Mouse (Mus musculus) brain, embryonic 14.5 days (tissue): ENCODE results near the gene Cycs. TPM values are rescaled to one million over a fixed set of nuclear protein-coding genes. Genes with fewer than 3 reads are reported as not detected.

Experiments used
- DNase-seq: peaks from one replicate; pipeline ENCODE4 v3.0.0-alpha.2; 2011; ENCODE audit warnings: low read depth
- CTCF ChIP-seq: fragments of 200-500 bp; IDR thresholded peaks from 2 replicates; pipeline ENCODE4 v1.5.1; 2012; ENCODE audit warnings: inconsistent platforms, mild to moderate bottlenecking, moderate library complexity, borderline replicate concordance; ENCODE audit not compliant: insufficient read depth, insufficient read length; ENCODE audit errors: extremely low read depth
- POLR2A ChIP-seq: fragments of 200-500 bp; IDR thresholded peaks from 2 replicates; pipeline ENCODE4 v1.6.1; 2012; ENCODE audit warnings: mild to moderate bottlenecking, inconsistent platforms, borderline replicate concordance; ENCODE audit not compliant: poor library complexity, insufficient read depth, insufficient read length, severe bottlenecking; ENCODE audit errors: extremely low read depth
- polyA plus RNA-seq: library from polyadenylated mRNA; depleted of rRNA; stranded (reverse); fragments of >200 nt; gene quantifications from 2 replicates; pipeline ENCODE4 v1.2.3, GENCODE M21; 2012

Gene Cycs
- polyA plus RNA-seq, 1 experiment = 41.3 TPM

DNA sequence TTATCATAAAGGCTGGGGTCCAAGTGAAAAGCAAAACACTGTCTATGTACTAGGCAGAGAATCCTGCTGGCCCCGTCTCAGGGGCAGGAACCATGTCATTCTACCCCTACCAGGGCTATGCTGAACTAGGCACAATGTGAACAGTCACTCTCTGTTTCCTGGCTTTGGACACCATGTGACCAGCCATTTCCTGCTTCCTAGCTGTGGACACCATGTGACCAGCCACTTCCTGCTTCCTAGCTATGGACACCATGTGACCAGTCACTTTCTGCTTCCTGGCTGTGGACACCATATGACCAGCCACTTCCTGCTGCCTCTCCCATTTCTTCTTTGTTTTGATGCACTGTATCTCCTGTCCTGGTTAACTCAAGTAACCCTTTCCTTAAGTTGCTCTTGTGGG lies 23.8 kb downstream of the Cycs start:
- no peak for DNase-seq
- no peak for TF ChIP-seq POLR2A
- no peak for TF ChIP-seq CTCF

- TF ChIP-seq POLR2A = no peak
- TF ChIP-seq CTCF = no peak
- no peak for DNase-seq
Observed at GRCm38 (mm10) chr6:50539641-50540040, 26.7 kb downstream of the Cycs start.

GRCm38 (mm10) chr6:50536461-50536892 lies 29.9 kb downstream of the Cycs start:
- DNase-seq = peak; percentile 95
- TF ChIP-seq POLR2A = no peak
- peak; percentile 90 for TF ChIP-seq CTCF

- TF ChIP-seq POLR2A (no peak), CTCF (no peak)
- DNase-seq = no peak
Observed at GRCm38 (mm10) chr6:50535346-50535745, 31.0 kb downstream of the Cycs start.

- TF ChIP-seq CTCF = no peak
- no peak for TF ChIP-seq POLR2A
- peak; percentile 20 for DNase-seq
Observed at GRCm38 (mm10) chr6:50531920-50532319, 34.4 kb downstream of the Cycs start.

GRCm38 (mm10) chr6:50531003-50531402 lies 35.3 kb downstream of the Cycs start:
- TF ChIP-seq CTCF (no peak), POLR2A (no peak)
- no peak for DNase-seq

- DNase-seq = no peak
Observed at GRCm38 (mm10) chr6:50529194-50529593, 37.1 kb downstream of the Cycs start.

DNA sequence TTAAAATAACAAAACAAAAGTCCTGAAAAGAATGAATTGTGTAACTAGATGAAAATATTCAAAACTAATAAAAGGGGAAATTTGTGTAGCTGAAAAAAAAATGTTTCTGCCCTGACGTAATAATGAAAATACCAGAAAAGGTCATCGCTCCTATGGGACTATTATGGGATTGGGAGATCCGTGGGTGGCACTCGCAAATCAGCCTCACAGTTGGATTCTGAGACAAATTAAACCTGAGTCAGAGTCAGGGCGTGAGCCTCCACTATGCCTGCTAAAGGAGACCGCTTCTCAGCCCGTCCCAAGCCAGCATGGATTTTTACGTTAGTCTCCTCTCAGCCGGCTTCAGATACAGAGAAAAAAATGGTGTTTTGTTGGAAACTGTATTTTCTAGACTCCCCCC lies 38.9 kb downstream of the Cycs start:
- DNase-seq = no peak
- TF ChIP-seq POLR2A (no peak), CTCF (no peak)

More at GRCm38 (mm10) chr6:50529194-50529593, 37.1 kb downstream of the Cycs start:
- TF ChIP-seq POLR2A (no peak), CTCF (no peak)

DNA sequence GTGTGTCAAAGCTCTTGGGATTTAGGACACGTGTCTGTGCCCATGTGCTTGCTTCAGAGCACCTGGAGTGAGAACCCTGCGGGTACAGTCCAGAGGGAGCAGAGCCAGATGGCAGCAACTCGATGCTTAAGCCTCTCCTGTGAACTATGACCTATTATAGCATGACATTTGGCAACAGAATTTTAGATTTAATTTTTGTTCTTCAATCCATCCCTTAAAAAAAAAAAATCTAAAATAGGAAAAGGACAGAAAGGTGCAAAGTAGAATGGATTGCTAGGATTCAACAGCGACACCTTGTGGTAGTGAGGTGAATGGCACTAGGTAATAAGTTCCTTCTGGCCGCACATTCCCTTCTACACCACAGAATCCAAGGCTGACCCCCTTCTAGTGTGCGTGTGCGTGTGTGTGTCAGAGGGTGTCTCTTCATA lies 39.7 kb downstream of the Cycs start:
- no peak for TF ChIP-seq POLR2A
- peak; percentile 82 for TF ChIP-seq CTCF

DNA sequence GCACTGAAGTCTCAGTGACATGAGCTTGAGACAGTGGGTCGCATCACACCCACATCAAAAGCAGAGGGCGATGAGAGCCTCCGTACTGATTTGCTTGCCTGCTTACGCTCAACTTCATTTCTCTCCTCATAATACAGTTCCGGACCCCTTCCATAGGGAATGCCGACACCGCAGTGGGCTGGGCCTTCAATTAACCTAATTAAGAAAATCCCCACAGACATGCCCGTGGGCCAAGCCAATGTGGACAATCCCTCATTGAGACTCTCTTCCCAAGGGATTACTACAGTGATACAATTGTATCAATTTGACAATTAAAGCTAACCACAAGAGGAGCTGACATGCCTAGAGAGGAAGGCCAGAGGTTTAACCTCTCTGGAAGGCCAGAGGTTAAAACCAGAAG lies 40.5 kb downstream of the Cycs start:
- TF ChIP-seq POLR2A (no peak), CTCF (no peak)
- DNase-seq = no peak

More for the DNA sequence above, 39.7 kb downstream of the Cycs start:
- peak; percentile 86 for DNase-seq

DNA sequence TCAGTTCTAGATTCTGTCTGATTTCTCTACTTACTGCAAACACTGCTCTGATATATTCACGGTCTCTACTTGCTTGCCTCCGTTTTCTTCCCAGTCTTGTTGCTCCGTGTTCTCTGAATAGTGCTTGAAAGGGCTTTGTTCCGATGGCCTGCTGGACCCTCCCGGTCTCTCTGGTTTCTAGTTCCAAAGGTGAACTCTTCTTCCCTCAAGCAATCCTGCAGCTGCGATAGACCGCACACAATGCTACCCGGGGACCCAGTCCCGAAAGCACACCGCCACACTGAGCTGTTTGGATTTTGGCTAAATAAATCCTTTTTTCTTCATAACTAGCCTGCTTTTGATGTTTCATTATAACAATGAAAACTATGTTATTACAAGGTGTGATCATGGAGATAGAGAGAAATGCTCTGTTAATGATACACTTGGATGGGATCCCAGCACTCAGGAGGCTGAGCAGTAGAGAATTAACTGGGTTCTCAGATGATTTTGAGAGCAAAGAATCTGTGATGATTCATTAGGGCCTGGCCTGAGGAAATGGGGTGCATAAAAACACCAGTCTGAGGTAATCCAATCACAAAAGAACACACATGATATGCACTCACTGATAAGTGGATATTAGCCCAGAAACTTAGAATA lies 42.0 kb downstream of the Cycs start:
- DNase-seq = no peak
- TF ChIP-seq POLR2A (no peak), CTCF (no peak)

GRCm38 (mm10) chr6:50522772-50523171 lies 43.6 kb downstream of the Cycs start:
- DNase-seq = no peak

GRCm38 (mm10) chr6:50521532-50522135 lies 44.7 kb downstream of the Cycs start:
- DNase-seq = no peak
- no peak for TF ChIP-seq POLR2A

More at GRCm38 (mm10) chr6:50522772-50523171, 43.6 kb downstream of the Cycs start:
- TF ChIP-seq CTCF (no peak), POLR2A (no peak)

- DNase-seq = no peak
- no peak for TF ChIP-seq CTCF
- no peak for TF ChIP-seq POLR2A
Observed at GRCm38 (mm10) chr6:50520139-50520538, 46.2 kb downstream of the Cycs start.
